Comparison of ENCODE assay signal across 30 mouse cellular contexts in the genomic region with DNA sequence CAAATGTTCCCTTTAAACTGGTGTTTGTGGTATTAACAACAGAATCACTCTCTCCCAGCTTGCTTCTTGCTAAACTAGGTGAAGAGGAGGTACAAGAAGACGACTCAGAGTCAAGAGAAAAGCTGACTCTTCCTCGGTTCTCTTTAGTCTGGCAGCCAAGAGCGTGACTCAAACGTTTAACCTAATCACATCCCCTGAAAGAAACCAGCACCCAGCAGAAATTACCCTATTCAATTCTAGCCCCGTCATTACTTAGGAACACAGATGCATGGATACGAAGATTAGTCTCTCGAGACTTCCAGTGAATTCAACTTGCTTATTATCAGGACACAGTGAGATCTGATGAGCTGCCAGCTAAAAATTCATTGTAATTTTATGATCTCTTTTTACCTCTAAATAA. TPM values are rescaled to one million over a fixed set of nuclear protein-coding genes. Genes with fewer than 3 reads are reported as not detected.
"Had no signal": no experiment of that assay in that cellular context is flagged by ENCODE, and none has a peak within 500 bp of the region (broad histone marks: within the 10 kb centered on the region; RNA-seq: fewer than 3 reads in every experiment).

No protein-coding gene starts in this region.

- H3K27me3 ChIP-seq: heart, embryonic 12.5 days; hindbrain, embryonic 13.5 days; hindbrain, embryonic 15.5 days; kidney, embryonic 15.5 days; limb, embryonic 13.5 days; limb, embryonic 15.5 days had no signal

- H3K27ac ChIP-seq: gastrocnemius, adult 2 months; heart, embryonic 10.5 days; hindbrain, embryonic 13.5 days; hindbrain, embryonic 15.5 days; hindbrain, postnatal 0 days; kidney, embryonic 15.5 days; kidney, postnatal 0 days; limb, embryonic 13.5 days; limb, embryonic 15.5 days; liver, embryonic 14.5 days had no signal

- DNase-seq: gastrocnemius, adult 2 months; gastrocnemius, postnatal 10 days; gastrocnemius, postnatal 25 days; heart, adult 18-20 months; heart, postnatal 10 days; heart, postnatal 36 days; kidney, adult 11 months; kidney, adult 2 months; kidney, adult 9 months; kidney, postnatal 14 days; kidney, postnatal 36 days; layer of hippocampus, adult 9-11 months; layer of hippocampus, postnatal 36 days; left cerebral cortex, postnatal 4 days had no signal

- ATAC-seq: hindbrain, postnatal 0 days; intestine, embryonic 16.5 days had no signal

- H3K4me2 ChIP-seq: heart, embryonic 12.5 days; hindbrain, embryonic 13.5 days; hindbrain, embryonic 15.5 days; kidney, embryonic 15.5 days; limb, embryonic 13.5 days; limb, embryonic 15.5 days; liver, embryonic 11.5 days had no signal

- H3K4me3 ChIP-seq: gastrocnemius, adult 2 months; heart, embryonic 10.5 days; heart, embryonic 12.5 days; hindbrain, embryonic 13.5 days; hindbrain, embryonic 15.5 days; kidney, embryonic 15.5 days; limb, embryonic 13.5 days; limb, embryonic 15.5 days had no signal

- H3K4me1 ChIP-seq: heart, embryonic 10.5 days; heart, embryonic 12.5 days; hindbrain, embryonic 13.5 days; hindbrain, embryonic 15.5 days; kidney, embryonic 15.5 days; limb, embryonic 13.5 days; limb, embryonic 15.5 days had no signal

- H3K9ac ChIP-seq: heart, embryonic 12.5 days; hindbrain, embryonic 13.5 days; hindbrain, embryonic 15.5 days; kidney, embryonic 15.5 days; limb, embryonic 13.5 days; limb, embryonic 15.5 days; liver, embryonic 14.5 days had no signal

- H3K9me3 ChIP-seq: heart, embryonic 10.5 days; heart, embryonic 12.5 days; hindbrain, embryonic 13.5 days; hindbrain, embryonic 15.5 days; kidney, embryonic 15.5 days; limb, embryonic 13.5 days; limb, embryonic 15.5 days had no signal

RNA-seq across cellular contexts. Expression of gene Gm10306, which starts 12.0 kb away (rescaled TPM):
- polyA plus RNA-seq: heart, embryonic 10.5 days; heart, embryonic 14.5 days; hindbrain, embryonic 11.5 days; hindbrain, embryonic 15.5 days; hindbrain, postnatal 0 days; intestine, embryonic 14.5 days; kidney, adult 2 months; kidney, embryonic 15.5 days; large intestine, adult 2 months; limb, embryonic 13.5 days; limb, embryonic 15.5 days; liver, embryonic 11.5 days had no signal
